Mouse (Mus musculus): Measurements from ENCODE around the gene Tmtc4.

Gene Tmtc4

GRCm38 (mm10) chr14:122974854-122975570 lies 8.8 kb downstream of the Tmtc4 start:
- no peak for DNase-seq (ENCODE audit: low spot score)

- DNase-seq (ENCODE audit: low spot score), result no peak
Measured at GRCm38 (mm10) chr14:122973091-122973490, 10.7 kb downstream of the Tmtc4 start.

- DNase-seq (ENCODE audit: low spot score), result no peak
Measured at GRCm38 (mm10) chr14:122968049-122968448, 15.8 kb downstream of the Tmtc4 start.

GRCm38 (mm10) chr14:122957941-122958340 lies 25.9 kb downstream of the Tmtc4 start:
- no peak for DNase-seq (ENCODE audit: low spot score)

GRCm38 (mm10) chr14:122953331-122953730 lies 30.5 kb downstream of the Tmtc4 start:
- DNase-seq (ENCODE audit: low spot score), result no peak

GRCm38 (mm10) chr14:122952556-122952955 lies 31.3 kb downstream of the Tmtc4 start:
- DNase-seq (ENCODE audit: low spot score), result no peak

GRCm38 (mm10) chr14:122951676-122952445 lies 32.0 kb downstream of the Tmtc4 start:
- no peak for DNase-seq (ENCODE audit: low spot score)

GRCm38 (mm10) chr14:122950915-122951314 lies 32.9 kb downstream of the Tmtc4 start:
- no peak for DNase-seq (ENCODE audit: low spot score)

- DNase-seq (ENCODE audit: low spot score), result no peak
Measured at GRCm38 (mm10) chr14:122943475-122943853, 40.4 kb downstream of the Tmtc4 start.

- no peak for DNase-seq (ENCODE audit: low spot score)
Measured at GRCm38 (mm10) chr14:122942757-122943474, 40.9 kb downstream of the Tmtc4 start.

GRCm38 (mm10) chr14:122936460-122936859 lies 47.4 kb downstream of the Tmtc4 start:
- DNase-seq (ENCODE audit: low spot score), result no peak

- DNase-seq (ENCODE audit: low spot score), result no peak
Measured at GRCm38 (mm10) chr14:122920011-122920410, 63.8 kb downstream of the Tmtc4 start.

- no peak for DNase-seq (ENCODE audit: low spot score)
Measured at GRCm38 (mm10) chr14:122917676-122918075, 66.2 kb downstream of the Tmtc4 start.

GRCm38 (mm10) chr14:122913657-122914056 lies 70.2 kb downstream of the Tmtc4 start, which contains the start of gene Ggact:
TSS of gene Ggact (minus strand) at chr14:122913757.
- DNase-seq (ENCODE audit: low spot score), result no peak

- no peak for DNase-seq (ENCODE audit: low spot score)
Measured at GRCm38 (mm10) chr14:122912812-122913498, 70.9 kb downstream of the Tmtc4 start.

- DNase-seq (ENCODE audit: low spot score), result no peak
Measured at GRCm38 (mm10) chr14:122912137-122912536, 71.7 kb downstream of the Tmtc4 start.

GRCm38 (mm10) chr14:122911265-122911664 lies 72.6 kb downstream of the Tmtc4 start:
- no peak for DNase-seq (ENCODE audit: low spot score)

GRCm38 (mm10) chr14:122909368-122910091 lies 74.3 kb downstream of the Tmtc4 start:
- DNase-seq (ENCODE audit: low spot score), result no peak

- DNase-seq (ENCODE audit: low spot score), result no peak
Measured at GRCm38 (mm10) chr14:122908075-122908474, 75.8 kb downstream of the Tmtc4 start.

- no peak for DNase-seq (ENCODE audit: low spot score)
Measured at GRCm38 (mm10) chr14:122905007-122905406, 78.8 kb downstream of the Tmtc4 start.

- DNase-seq (ENCODE audit: low spot score), result no peak
Measured at GRCm38 (mm10) chr14:122903923-122904351, 79.9 kb downstream of the Tmtc4 start.
